Mouse (Mus musculus) lung, embryonic 14.5 days (tissue): Measurements from ENCODE around the gene Atg2a. TPM values are rescaled to one million over a fixed set of nuclear protein-coding genes. Genes with fewer than 3 reads are reported as not detected.

ENCODE experiments used
- ATAC-seq: fragments of 200-750 bp; cut with Nextera tagmentation; 2 replicates; pipeline ENCODE4 v1.8.0; 2017; ENCODE audit warnings: mild to moderate bottlenecking, moderate TSS enrichment, moderate library complexity; ENCODE audit not compliant: insufficient read depth
- DNase-seq: peaks from one replicate; pipeline ENCODE4 v3.0.0-alpha.2; 2015
- H3K27ac ChIP-seq: fragments of 300-500 bp; sonication (generic); 2 replicates; pipeline ENCODE4 v1.5.1; 2014; ENCODE audit warnings: low read depth, mild to moderate bottlenecking, moderate library complexity
- H3K27me3 ChIP-seq: fragments of 300-500 bp; sonication (generic); 2 replicates; pipeline ENCODE4 v1.6.1; 2014; ENCODE audit warnings: low read length, control low read depth; ENCODE audit not compliant: insufficient read depth
- H3K36me3 ChIP-seq: fragments of 300-500 bp; sonication (generic); 2 replicates; pipeline ENCODE4 v1.6.1; 2014; ENCODE audit warnings: control low read depth; ENCODE audit not compliant: insufficient read depth
- H3K4me1 ChIP-seq: fragments of 300-500 bp; sonication (generic); 2 replicates; pipeline ENCODE4 v1.6.1; 2014; ENCODE audit warnings: antibody characterized with exemption, control low read depth; ENCODE audit not compliant: insufficient read depth
- H3K4me2 ChIP-seq: fragments of 300-500 bp; sonication (generic); 2 replicates; pipeline ENCODE4 v1.6.1; 2014; ENCODE audit warnings: mild to moderate bottlenecking
- H3K4me3 ChIP-seq: fragments of 300-500 bp; sonication (generic); 2 replicates; pipeline ENCODE4 v1.5.1; 2014; ENCODE audit warnings: low read depth, low read length
- H3K9ac ChIP-seq: fragments of 300-500 bp; sonication (generic); 2 replicates; pipeline ENCODE4 v1.6.1; 2014
- H3K9me3 ChIP-seq: fragments of 300-500 bp; sonication (generic); 2 replicates; pipeline ENCODE4 v1.6.1; 2016; ENCODE audit warnings: low read depth, low read length, control low read depth
- CTCF ChIP-seq: IDR thresholded peaks from 2 replicates; pipeline ENCODE4 v1.5.1; 2016; ENCODE audit warnings: antibody characterized with exemption, low read depth
- WGBS: fragments of 180-500 bp; shearing (Covaris S2); extraction: QIAGEN DNeasy Blood & Tissue Kit; methylation state at CpG from one replicate; pipeline ENCODE4 v1.1.7; 2014; 5-methylcytosine and 5-hydroxymethylcytosine counted together
- polyA plus RNA-seq: library from polyadenylated mRNA; unstranded; fragments of >200 nt; fragmentation: Nextera tagmentation; extraction: Ambion mirVana; gene quantifications from 2 replicates; pipeline ENCODE4 v1.2.1, GENCODE M21; 2014

Gene Atg2a
- polyA plus RNA-seq, 1 experiment from 2014 or later, result 13.0 TPM

GRCm38 (mm10) chr19:6262839-6263433, 21.5 kb downstream of the Atg2a start:
- H3K4me1 ChIP-seq, result no peaks in the 10 kb centered on the region
- no peak for TF ChIP-seq CTCF
- H3K9me3 ChIP-seq, result no peaks in the 10 kb centered on the region
- no peak overlapping the region for H3K4me3 ChIP-seq
- H3K4me2 ChIP-seq, result no peak overlapping the region
- no peak for ATAC-seq
- peaks cover 38% of the 10 kb centered on the region for H3K36me3 ChIP-seq
- no peak for DNase-seq
- H3K9ac ChIP-seq, result no peak overlapping the region
- WGBS, result 77% methylated on average over 8 of the region's 8 CpGs
- H3K27me3 ChIP-seq, result no peaks in the 10 kb centered on the region
- H3K27ac ChIP-seq, result no peak overlapping the region

DNA sequence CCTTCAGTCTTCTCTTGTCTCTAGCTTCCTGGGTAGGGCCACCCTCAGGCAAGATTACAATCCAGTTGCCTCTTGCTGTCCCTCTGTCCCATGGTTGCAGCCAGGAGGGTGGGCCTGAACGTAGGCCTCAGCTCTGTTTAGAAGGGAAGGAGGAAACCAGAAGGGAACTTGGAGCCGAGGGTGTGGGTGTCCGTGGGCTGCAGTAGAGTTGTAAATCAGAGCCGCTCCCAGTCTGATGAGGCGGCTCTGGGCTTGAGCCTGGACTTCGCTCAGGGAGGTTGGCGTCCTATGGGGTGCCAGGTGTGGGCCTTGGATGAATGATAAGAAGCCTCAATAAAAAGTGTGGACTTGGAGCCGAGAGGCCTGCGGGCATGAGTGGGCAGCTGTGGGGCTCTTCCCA, 22.7 kb downstream of the Atg2a start:
- no peak overlapping the region for H3K4me3 ChIP-seq
- ATAC-seq, result no peak
- H3K36me3 ChIP-seq, result peaks cover 25% of the 10 kb centered on the region
- no peak overlapping the region for H3K27ac ChIP-seq
- DNase-seq, result no peak
- no peaks in the 10 kb centered on the region for H3K9me3 ChIP-seq
- TF ChIP-seq CTCF, result no peak
- H3K27me3 ChIP-seq, result no peaks in the 10 kb centered on the region
- H3K9ac ChIP-seq, result no peak overlapping the region
- 69% methylated on average over 9 of the region's 9 CpGs for WGBS
- no peak overlapping the region for H3K4me2 ChIP-seq
- H3K4me1 ChIP-seq, result no peaks in the 10 kb centered on the region

DNA sequence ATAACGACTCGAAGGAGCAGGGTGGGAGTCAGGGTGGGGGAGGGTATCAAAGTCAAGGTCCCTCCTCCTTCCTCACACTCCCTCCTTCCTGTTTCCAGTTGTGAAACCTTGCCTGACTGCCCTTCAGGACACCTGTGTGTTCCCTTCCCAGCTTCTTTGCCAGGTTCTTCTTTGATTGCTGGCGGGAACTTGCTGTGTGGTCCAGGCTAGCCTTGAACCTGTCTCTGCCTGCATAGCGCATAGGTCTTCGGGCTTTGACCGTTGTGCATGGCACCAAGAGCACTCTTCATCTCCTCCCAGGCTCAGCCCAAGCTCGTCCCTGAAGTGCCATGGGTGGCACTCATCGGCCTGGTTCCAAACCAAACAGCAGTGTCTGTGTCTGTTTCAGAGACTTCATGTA, 23.5 kb downstream of the Atg2a start:
- no peaks in the 10 kb centered on the region for H3K9me3 ChIP-seq
- H3K4me2 ChIP-seq, result no peak overlapping the region
- H3K4me3 ChIP-seq, result no peak overlapping the region
- TF ChIP-seq CTCF, result no peak
- H3K27me3 ChIP-seq, result no peaks in the 10 kb centered on the region
- H3K9ac ChIP-seq, result no peak overlapping the region
- DNase-seq (no peak), ATAC-seq (no peak)
- no peaks in the 10 kb centered on the region for H3K4me1 ChIP-seq
- H3K27ac ChIP-seq, result no peak overlapping the region
- 72% methylated on average over 8 of the region's 8 CpGs for WGBS
- H3K36me3 ChIP-seq, result peaks cover 22% of the 10 kb centered on the region

DNA sequence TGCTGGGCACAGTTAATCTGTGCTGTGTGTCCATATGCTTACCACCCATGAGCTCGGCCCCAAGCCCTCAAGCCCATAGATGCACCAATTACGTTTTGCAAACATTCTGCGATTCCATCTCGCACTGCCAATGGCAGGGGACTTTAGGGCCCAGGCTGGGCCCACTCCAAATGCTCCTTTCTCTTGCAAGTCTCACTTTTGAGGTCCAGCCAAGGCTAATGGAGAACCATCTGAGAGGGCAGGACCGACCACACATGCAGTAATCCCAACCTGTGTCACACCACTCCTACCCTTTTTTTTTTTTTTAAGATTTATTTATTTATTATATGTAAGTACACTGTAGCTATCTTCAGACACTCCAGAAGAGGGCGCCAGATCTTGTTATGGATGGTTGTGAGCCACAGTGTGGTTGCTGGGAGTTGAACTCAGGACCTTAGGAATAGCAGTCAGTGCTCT, 24.3 kb downstream of the Atg2a start:
- Histone ChIP-seq H3K36me3 (peaks cover 14% of the 10 kb centered on the region), H3K27ac (no peak overlapping the region), H3K9ac (no peak overlapping the region), H3K4me2 (no peak overlapping the region), H3K27me3 (no peaks in the 10 kb centered on the region), H3K4me3 (no peak overlapping the region), H3K9me3 (no peaks in the 10 kb centered on the region), H3K4me1 (no peaks in the 10 kb centered on the region)
- ATAC-seq, result no peak
- no peak for DNase-seq
- peak; percentile 34 for TF ChIP-seq CTCF
- 57% methylated on average over 6 of the region's 6 CpGs for WGBS

- DNase-seq (peak; percentile 22), ATAC-seq (no peak)
- Histone ChIP-seq H3K4me1 (no peaks in the 10 kb centered on the region), H3K9ac (no peak overlapping the region), H3K4me2 (no peak overlapping the region), H3K27ac (no peak overlapping the region), H3K4me3 (no peak overlapping the region), H3K27me3 (no peaks in the 10 kb centered on the region), H3K36me3 (no peaks in the 10 kb centered on the region), H3K9me3 (no peaks in the 10 kb centered on the region)
- 44% methylated on average over 11 of the region's 11 CpGs for WGBS
- no peak for TF ChIP-seq CTCF
Observed at GRCm38 (mm10) chr19:6267306-6268169, 26.1 kb downstream of the Atg2a start.

- ATAC-seq (peak; percentile 73; the same call in 1 of the 2 replicates), DNase-seq (peak; percentile 94)
- WGBS, result 15% methylated on average over 8 of the region's 8 CpGs
- Histone ChIP-seq H3K36me3 (no peaks in the 10 kb centered on the region), H3K27ac (no peak overlapping the region), H3K27me3 (no peaks in the 10 kb centered on the region), H3K9ac (no peak overlapping the region), H3K4me1 (no peaks in the 10 kb centered on the region), H3K4me3 (no peak overlapping the region), H3K4me2 (no peak overlapping the region), H3K9me3 (no peaks in the 10 kb centered on the region)
- peak; percentile 94 for TF ChIP-seq CTCF
Observed at GRCm38 (mm10) chr19:6268170-6268528, 26.7 kb downstream of the Atg2a start.

DNA sequence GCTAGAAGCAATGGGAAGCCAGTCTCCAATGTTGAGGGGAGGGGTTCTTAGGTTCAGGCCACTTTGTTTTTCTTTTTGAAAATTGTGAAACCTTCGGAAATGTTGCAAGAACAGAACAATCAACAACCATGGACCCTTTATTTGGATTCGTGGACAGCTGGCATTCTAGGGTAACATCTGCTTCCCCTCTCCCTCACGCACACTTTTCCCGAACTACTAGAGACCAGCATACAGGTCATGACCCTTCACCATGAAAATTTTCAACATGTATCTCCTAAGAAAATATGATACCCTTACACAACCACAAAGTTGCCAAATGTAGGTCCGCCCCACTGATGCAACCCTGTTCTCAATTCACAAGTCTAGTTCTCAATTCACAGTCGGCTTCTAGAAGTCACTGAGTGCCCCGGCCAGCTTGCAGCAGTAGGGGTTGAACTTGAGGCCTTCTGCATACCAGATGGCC, 27.2 kb downstream of the Atg2a start:
- H3K4me1 ChIP-seq, result no peaks in the 10 kb centered on the region
- DNase-seq (no peak), ATAC-seq (no peak)
- WGBS, result 74% methylated on average over 7 of the region's 7 CpGs
- H3K4me3 ChIP-seq, result no peak overlapping the region
- no peaks in the 10 kb centered on the region for H3K36me3 ChIP-seq
- H3K4me2 ChIP-seq, result no peak overlapping the region
- H3K9me3 ChIP-seq, result no peaks in the 10 kb centered on the region
- TF ChIP-seq CTCF, result no peak
- H3K9ac ChIP-seq, result no peak overlapping the region
- H3K27me3 ChIP-seq, result no peaks in the 10 kb centered on the region
- H3K27ac ChIP-seq, result no peak overlapping the region
